Mouse (Mus musculus) ES-Bruce4 (cell line): ENCODE data around the gene Fkbp14. TPM values are rescaled to one million over a fixed set of nuclear protein-coding genes. Genes with fewer than 3 reads are reported as not detected.
A peak's percentile ranks its signal among the peaks of the same experiment; 100 is the strongest.

Experiments
- H3K27ac ChIP-seq: 2 replicates; pipeline ENCODE4 v1.5.1; 2012; ENCODE audit warnings: low read length, inconsistent platforms; ENCODE audit not compliant: insufficient read depth
- H3K27me3 ChIP-seq: 2 replicates; pipeline ENCODE4 v1.6.1; 2012; ENCODE audit warnings: mild to moderate bottlenecking, low read length, inconsistent platforms; ENCODE audit not compliant: control insufficient read depth, poor library complexity, insufficient read depth, severe bottlenecking
- H3K36me3 ChIP-seq: 2 replicates; pipeline ENCODE4 v1.6.1; 2012; ENCODE audit warnings: inconsistent platforms, mild to moderate bottlenecking, low read length, moderate library complexity; ENCODE audit not compliant: control insufficient read depth, poor library complexity, insufficient read depth, severe bottlenecking
- H3K4me1 ChIP-seq: one replicate; pipeline ENCODE4 v1.8.1; 2011; ENCODE audit warnings: low read length; ENCODE audit not compliant: control insufficient read depth, insufficient read depth
- H3K4me3 ChIP-seq: 2 replicates; pipeline ENCODE4 v1.5.1; 2011; ENCODE audit warnings: low read depth, mild to moderate bottlenecking, low read length
- H3K9ac ChIP-seq: 2 replicates; pipeline ENCODE4 v1.6.1; 2012; ENCODE audit warnings: low read depth, mild to moderate bottlenecking, inconsistent platforms; ENCODE audit not compliant: poor library complexity, severe bottlenecking
- H3K9me3 ChIP-seq: replicated peaks from 2 replicates; pipeline ENCODE4 v1.6.1; 2012; ENCODE audit warnings: mild to moderate bottlenecking, low read length, inconsistent platforms; ENCODE audit not compliant: control insufficient read depth, poor library complexity, insufficient read depth, severe bottlenecking
- CTCF ChIP-seq: IDR thresholded peaks from one replicate; pipeline ENCODE4 v1.8.1; 2011; ENCODE audit warnings: low read depth, low read length
- EP300 ChIP-seq: IDR thresholded peaks from 2 replicates; pipeline ENCODE4 v1.6.1; 2011; ENCODE audit warnings: low read depth, low read length; ENCODE audit not compliant: insufficient read depth
- POLR2A ChIP-seq: IDR thresholded peaks from one replicate; pipeline ENCODE4 v1.8.1; 2011; ENCODE audit warnings: low read length; ENCODE audit not compliant: insufficient read depth
- polyA plus RNA-seq: library from polyadenylated mRNA; stranded (reverse); fragments of >200 nt; gene quantifications from 2 replicates; pipeline ENCODE4 v1.2.4, GENCODE M21; 2011; ENCODE audit warnings: low read depth; ENCODE audit not compliant: missing spikeins, insufficient read depth, insufficient read length

Fkbp14 gene
- polyA plus RNA-seq, 1 experiment: 3.1 TPM

GRCm38 (mm10) chr6:54592938-54593535, 4.1 kb downstream of the Fkbp14 start:
- H3K27me3 ChIP-seq: no peaks in the 10 kb centered on the region
- no peak overlapping the region for H3K27ac ChIP-seq
- H3K4me3 ChIP-seq: peak overlapping the region; percentile 98
- no peaks in the 10 kb centered on the region for H3K9me3 ChIP-seq
- TF ChIP-seq EP300 (no peak), CTCF (no peak), POLR2A (no peak)
- peak overlapping the region; percentile 62 for H3K9ac ChIP-seq
- H3K4me1 ChIP-seq: no peaks in the 10 kb centered on the region
- no peaks in the 10 kb centered on the region for H3K36me3 ChIP-seq

GRCm38 (mm10) chr6:54591778-54592177, 5.3 kb downstream of the Fkbp14 start:
- no peaks in the 10 kb centered on the region for H3K36me3 ChIP-seq
- H3K4me3 ChIP-seq: no peak overlapping the region
- no peaks in the 10 kb centered on the region for H3K4me1 ChIP-seq
- no peak overlapping the region for H3K27ac ChIP-seq
- no peak overlapping the region for H3K9ac ChIP-seq
- TF ChIP-seq POLR2A: no peak
- no peak for TF ChIP-seq EP300
- no peak for TF ChIP-seq CTCF
- no peaks in the 10 kb centered on the region for H3K27me3 ChIP-seq
- H3K9me3 ChIP-seq: no peaks in the 10 kb centered on the region

GRCm38 (mm10) chr6:54590691-54591090, 6.4 kb downstream of the Fkbp14 start:
- Histone ChIP-seq H3K27me3 (no peaks in the 10 kb centered on the region), H3K9ac (no peak overlapping the region), H3K4me1 (no peaks in the 10 kb centered on the region), H3K9me3 (no peaks in the 10 kb centered on the region), H3K27ac (no peak overlapping the region), H3K4me3 (no peak overlapping the region), H3K36me3 (no peaks in the 10 kb centered on the region)
- TF ChIP-seq CTCF: no peak
- no peak for TF ChIP-seq POLR2A
- no peak for TF ChIP-seq EP300

GRCm38 (mm10) chr6:54588212-54588611, 8.9 kb downstream of the Fkbp14 start:
- H3K27ac ChIP-seq: no peak overlapping the region
- H3K9ac ChIP-seq: no peak overlapping the region
- H3K27me3 ChIP-seq: no peaks in the 10 kb centered on the region
- H3K9me3 ChIP-seq: no peaks in the 10 kb centered on the region
- H3K36me3 ChIP-seq: no peaks in the 10 kb centered on the region
- TF ChIP-seq EP300 (no peak), POLR2A (no peak), CTCF (no peak)
- H3K4me1 ChIP-seq: no peaks in the 10 kb centered on the region
- no peak overlapping the region for H3K4me3 ChIP-seq

- Histone ChIP-seq H3K9ac (no peak overlapping the region), H3K4me3 (no peak overlapping the region), H3K9me3 (no peaks in the 10 kb centered on the region), H3K27ac (no peak overlapping the region), H3K36me3 (no peaks in the 10 kb centered on the region), H3K4me1 (no peaks in the 10 kb centered on the region), H3K27me3 (no peaks in the 10 kb centered on the region)
- TF ChIP-seq EP300: no peak
- TF ChIP-seq CTCF: no peak
- no peak for TF ChIP-seq POLR2A
Observed at GRCm38 (mm10) chr6:54587683-54588082, 9.4 kb downstream of the Fkbp14 start.

GRCm38 (mm10) chr6:54586911-54587310, 10.2 kb downstream of the Fkbp14 start:
- H3K4me1 ChIP-seq: no peaks in the 10 kb centered on the region
- H3K36me3 ChIP-seq: no peaks in the 10 kb centered on the region
- no peak overlapping the region for H3K27ac ChIP-seq
- H3K4me3 ChIP-seq: no peak overlapping the region
- no peaks in the 10 kb centered on the region for H3K9me3 ChIP-seq
- H3K27me3 ChIP-seq: no peaks in the 10 kb centered on the region
- no peak overlapping the region for H3K9ac ChIP-seq
- TF ChIP-seq POLR2A: no peak
